Mouse (Mus musculus): ENCODE measurements around the gene Vwa7. TPM values are rescaled to one million over a fixed set of nuclear protein-coding genes. Genes with fewer than 3 reads are reported as not detected.

Vwa7 gene
- polyA plus RNA-seq, 1 experiment = 0.07 TPM

DNA sequence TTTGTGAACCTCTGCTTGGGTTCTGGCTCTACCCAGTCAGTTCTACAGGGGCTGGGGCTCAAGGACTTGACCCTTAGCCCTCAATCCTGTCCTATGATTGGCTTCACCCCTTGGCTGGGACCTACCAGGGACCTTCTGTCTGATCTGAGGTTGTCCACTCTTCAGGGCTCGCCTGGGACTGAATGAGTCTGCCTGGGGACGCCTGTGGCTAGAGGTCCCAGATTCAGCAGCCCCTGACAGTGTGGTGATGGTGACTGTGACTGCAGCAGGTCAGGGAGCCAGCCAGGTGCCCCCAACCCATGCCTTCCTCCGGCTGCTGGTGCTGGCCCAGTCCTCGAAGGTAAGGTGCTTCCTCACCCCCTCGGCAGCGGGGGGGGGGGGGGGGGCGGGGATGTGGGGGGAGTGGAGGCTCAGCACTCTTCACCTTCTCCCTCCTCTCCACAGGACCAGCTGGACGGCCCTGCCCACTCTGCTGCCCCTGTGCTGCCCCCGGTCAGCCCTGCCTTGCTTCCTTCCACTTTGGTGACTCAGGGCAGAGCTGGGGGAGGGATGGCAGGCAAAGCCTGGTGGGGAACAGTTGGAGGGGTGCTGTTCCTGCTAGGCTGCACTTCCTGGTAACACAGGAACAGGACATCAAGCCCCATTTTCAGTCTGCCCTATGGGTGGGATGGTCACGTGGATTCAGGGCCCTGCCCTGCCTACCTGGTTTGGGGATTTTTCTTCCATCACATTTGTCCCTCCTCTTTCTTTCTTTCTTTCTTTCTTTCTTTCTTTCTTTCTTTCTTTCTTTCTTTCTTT lies 8.5 kb downstream of the Vwa7 start:
- no peaks in the 10 kb centered on the region for H3K27me3 ChIP-seq (ENCODE audit: control insufficient read depth, insufficient read depth, insufficient read length)
- H3K36me3 ChIP-seq (ENCODE audit: control insufficient read depth, insufficient read depth) = no peaks in the 10 kb centered on the region
- H3ac ChIP-seq (ENCODE audit: control insufficient read depth, insufficient read length, low read depth) = no peak overlapping the region
- H3K4me3 ChIP-seq (ENCODE audit: insufficient read depth, poor library complexity, severe bottlenecking) = no peak overlapping the region
- TF ChIP-seq CTCF (IDR thresholded peaks at IDR 0.05; ENCODE audit: control insufficient read depth, insufficient read depth, insufficient read length) (no peak), MYOD1 (IDR thresholded peaks at IDR 0.05; ENCODE audit: control insufficient read depth, insufficient read length, low read depth) (no peak), USF1 (IDR thresholded peaks at IDR 0.05; ENCODE audit: low read depth) (no peak), MYOG (IDR thresholded peaks at IDR 0.05; ENCODE audit: control insufficient read depth, extremely low read depth, insufficient read length) (no peak), CEBPB (IDR thresholded peaks at IDR 0.05; ENCODE audit: low read depth) (no peak), FOSL1 (IDR thresholded peaks at IDR 0.05; ENCODE audit: insufficient read depth, low read length, poor library complexity, severe bottlenecking) (no peak), MAX (IDR thresholded peaks at IDR 0.05) (no peak)
- no peaks in the 10 kb centered on the region for H3K79me2 ChIP-seq (ENCODE audit: control insufficient read depth, insufficient read depth)
- no peaks in the 10 kb centered on the region for H3K79me3 ChIP-seq (ENCODE audit: low read depth)

- no peaks in the 10 kb centered on the region for H3K36me3 ChIP-seq (ENCODE audit: control insufficient read depth, insufficient read depth)
- no peak overlapping the region for H3K4me3 ChIP-seq (ENCODE audit: insufficient read depth, poor library complexity, severe bottlenecking)
- no peak for TF ChIP-seq CTCF (IDR thresholded peaks at IDR 0.05; ENCODE audit: control insufficient read depth, insufficient read depth, insufficient read length)
- no peak for TF ChIP-seq MAX (IDR thresholded peaks at IDR 0.05)
- no peak for TF ChIP-seq CEBPB (IDR thresholded peaks at IDR 0.05; ENCODE audit: low read depth)
- no peak for TF ChIP-seq FOSL1 (IDR thresholded peaks at IDR 0.05; ENCODE audit: insufficient read depth, low read length, poor library complexity, severe bottlenecking)
- TF ChIP-seq USF1 (IDR thresholded peaks at IDR 0.05; ENCODE audit: low read depth) = no peak
- TF ChIP-seq MYOD1 (IDR thresholded peaks at IDR 0.05; ENCODE audit: control insufficient read depth, insufficient read length, low read depth) = no peak
- no peak for TF ChIP-seq MYOG (IDR thresholded peaks at IDR 0.05; ENCODE audit: control insufficient read depth, extremely low read depth, insufficient read length)
- no peaks in the 10 kb centered on the region for H3K79me2 ChIP-seq (ENCODE audit: control insufficient read depth, insufficient read depth)
- no peaks in the 10 kb centered on the region for H3K27me3 ChIP-seq (ENCODE audit: control insufficient read depth, insufficient read depth, insufficient read length)
- H3ac ChIP-seq (ENCODE audit: control insufficient read depth, insufficient read length, low read depth) = no peak overlapping the region
- no peaks in the 10 kb centered on the region for H3K79me3 ChIP-seq (ENCODE audit: low read depth)
Observed at GRCm38 (mm10) chr17:35026206-35026605, 9.8 kb downstream of the Vwa7 start.

- Histone ChIP-seq H3K79me3 (ENCODE audit: low read depth) (no peaks in the 10 kb centered on the region), H3K79me2 (ENCODE audit: control insufficient read depth, insufficient read depth) (no peaks in the 10 kb centered on the region), H3ac (ENCODE audit: control insufficient read depth, insufficient read length, low read depth) (no peak within 1 kb of the TSS), H3K4me3 (ENCODE audit: insufficient read depth, poor library complexity, severe bottlenecking) (no peak within 1 kb of the TSS), H3K27me3 (ENCODE audit: control insufficient read depth, insufficient read depth, insufficient read length) (no peaks in the 10 kb centered on the region), H3K36me3 (ENCODE audit: control insufficient read depth, insufficient read depth) (no peaks in the 10 kb centered on the region)
- TF ChIP-seq FOSL1 (IDR thresholded peaks at IDR 0.05; ENCODE audit: insufficient read depth, low read length, poor library complexity, severe bottlenecking) (no peak), USF1 (IDR thresholded peaks at IDR 0.05; ENCODE audit: low read depth) (no peak), MYOD1 (IDR thresholded peaks at IDR 0.05; ENCODE audit: control insufficient read depth, insufficient read length, low read depth) (no peak), CEBPB (IDR thresholded peaks at IDR 0.05; ENCODE audit: low read depth) (no peak), MYOG (IDR thresholded peaks at IDR 0.05; ENCODE audit: control insufficient read depth, extremely low read depth, insufficient read length) (no peak), CTCF (IDR thresholded peaks at IDR 0.05; ENCODE audit: control insufficient read depth, insufficient read depth, insufficient read length) (no peak), MAX (IDR thresholded peaks at IDR 0.05) (no peak)
Observed at GRCm38 (mm10) chr17:35027277-35028068, 11.1 kb downstream of the Vwa7 start, which contains the start of gene Sapcd1. Gene Sapcd1, minus strand, starts transcription at chr17:35028016.

DNA sequence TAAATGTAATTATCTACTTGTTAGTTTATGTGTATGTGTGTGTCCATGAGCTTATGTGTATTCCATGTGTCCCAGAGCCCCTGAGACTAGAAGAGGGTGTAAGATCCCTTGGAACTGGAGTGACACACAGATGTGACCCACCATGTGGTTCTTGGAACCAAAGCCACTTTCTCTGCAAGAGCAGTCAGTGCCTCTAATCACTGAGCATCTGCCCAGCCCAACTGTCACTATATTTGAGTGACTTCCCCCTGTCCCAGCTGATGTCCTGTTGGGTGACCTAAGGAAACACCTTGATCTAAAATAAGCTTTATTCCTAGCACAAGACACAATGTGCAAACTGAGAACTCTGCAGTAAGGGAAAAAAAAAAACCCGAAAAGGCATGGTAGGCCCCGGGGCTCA lies 11.9 kb downstream of the Vwa7 start:
- Histone ChIP-seq H3K79me3 (ENCODE audit: low read depth) (no peaks in the 10 kb centered on the region), H3K79me2 (ENCODE audit: control insufficient read depth, insufficient read depth) (no peaks in the 10 kb centered on the region), H3ac (ENCODE audit: control insufficient read depth, insufficient read length, low read depth) (no peak overlapping the region), H3K36me3 (ENCODE audit: control insufficient read depth, insufficient read depth) (no peaks in the 10 kb centered on the region), H3K27me3 (ENCODE audit: control insufficient read depth, insufficient read depth, insufficient read length) (no peaks in the 10 kb centered on the region), H3K4me3 (ENCODE audit: insufficient read depth, poor library complexity, severe bottlenecking) (no peak overlapping the region)
- no peak for TF ChIP-seq CTCF (IDR thresholded peaks at IDR 0.05; ENCODE audit: control insufficient read depth, insufficient read depth, insufficient read length)
- TF ChIP-seq FOSL1 (IDR thresholded peaks at IDR 0.05; ENCODE audit: insufficient read depth, low read length, poor library complexity, severe bottlenecking) = no peak
- TF ChIP-seq MYOG (IDR thresholded peaks at IDR 0.05; ENCODE audit: control insufficient read depth, extremely low read depth, insufficient read length) = no peak
- TF ChIP-seq USF1 (IDR thresholded peaks at IDR 0.05; ENCODE audit: low read depth) = no peak
- TF ChIP-seq MYOD1 (IDR thresholded peaks at IDR 0.05; ENCODE audit: control insufficient read depth, insufficient read length, low read depth) = no peak
- no peak for TF ChIP-seq MAX (IDR thresholded peaks at IDR 0.05)
- TF ChIP-seq CEBPB (IDR thresholded peaks at IDR 0.05; ENCODE audit: low read depth) = no peak

GRCm38 (mm10) chr17:35029691-35030532 lies 13.5 kb downstream of the Vwa7 start:
- TF ChIP-seq MAX (IDR thresholded peaks at IDR 0.05) = peak; percentile 65
- TF ChIP-seq USF1 (IDR thresholded peaks at IDR 0.05; ENCODE audit: low read depth) = no peak
- TF ChIP-seq CEBPB (IDR thresholded peaks at IDR 0.05; ENCODE audit: low read depth) = no peak
- no peak for TF ChIP-seq CTCF (IDR thresholded peaks at IDR 0.05; ENCODE audit: control insufficient read depth, insufficient read depth, insufficient read length)
- TF ChIP-seq FOSL1 (IDR thresholded peaks at IDR 0.05; ENCODE audit: insufficient read depth, low read length, poor library complexity, severe bottlenecking) = peak; percentile 35
- TF ChIP-seq MYOD1 (IDR thresholded peaks at IDR 0.05; ENCODE audit: control insufficient read depth, insufficient read length, low read depth) = peak; percentile 48
- no peak for TF ChIP-seq MYOG (IDR thresholded peaks at IDR 0.05; ENCODE audit: control insufficient read depth, extremely low read depth, insufficient read length)
- Histone ChIP-seq H3K36me3 (ENCODE audit: control insufficient read depth, insufficient read depth) (no peaks in the 10 kb centered on the region), H3K79me2 (ENCODE audit: control insufficient read depth, insufficient read depth) (no peaks in the 10 kb centered on the region), H3K27me3 (ENCODE audit: control insufficient read depth, insufficient read depth, insufficient read length) (no peaks in the 10 kb centered on the region), H3K79me3 (ENCODE audit: low read depth) (no peaks in the 10 kb centered on the region), H3K4me3 (ENCODE audit: insufficient read depth, poor library complexity, severe bottlenecking) (no peak overlapping the region), H3ac (ENCODE audit: control insufficient read depth, insufficient read length, low read depth) (no peak overlapping the region)

Data from C2C12 (cell line).